Mouse (Mus musculus) lung, adult 2 months (tissue): ENCODE data around the gene Cldn19.

Experiments
- CTCF ChIP-seq: fragments of 200-500 bp; IDR thresholded peaks from 2 replicates; pipeline ENCODE4 v1.5.1; 2011; ENCODE audit warnings: mild to moderate bottlenecking, low read length, control low read depth; ENCODE audit not compliant: insufficient read depth
- POLR2A ChIP-seq: fragments of 200-500 bp; IDR thresholded peaks from 2 replicates; pipeline ENCODE4 v1.6.1; 2011; ENCODE audit warnings: low read depth, mild to moderate bottlenecking, control low read depth, low read length, borderline replicate concordance; ENCODE audit errors: extremely low read depth

GRCm38 (mm10) chr4:119223696-119224095 is 31.5 kb upstream of the Cldn19 start:
- TF ChIP-seq CTCF (peak; percentile 83), POLR2A (no peak)
